Mouse (Mus musculus) intestine, embryonic 14.5 days (tissue): ENCODE data around the gene Tbx21. TPM values are rescaled to one million over a fixed set of nuclear protein-coding genes. Genes with fewer than 3 reads are reported as not detected.

Experiments
- ATAC-seq: fragments of 200-750 bp; cut with Nextera tagmentation; replicated peaks from 2 replicates; pipeline ENCODE4 v1.8.0; 2017; ENCODE audit warnings: low read depth, moderate number of reproducible peaks, moderate TSS enrichment, moderate library complexity; ENCODE audit not compliant: low FRiP score, low TSS enrichment
- DNase-seq: peaks from one replicate; pipeline ENCODE4 v3.0.0-alpha.2; 2018; ENCODE audit warnings: low spot score
- H3K27ac ChIP-seq: fragments of 300-500 bp; sonication (generic); 2 replicates; pipeline ENCODE4 v1.5.1; 2014; ENCODE audit warnings: low read depth, mild to moderate bottlenecking, control low read depth
- H3K27me3 ChIP-seq: fragments of 300-500 bp; sonication (generic); replicated peaks from 2 replicates; pipeline ENCODE4 v1.6.1; 2014; ENCODE audit warnings: low read length, control low read depth; ENCODE audit not compliant: control insufficient read depth, insufficient read depth
- H3K36me3 ChIP-seq: fragments of 300-500 bp; sonication (generic); 2 replicates; pipeline ENCODE4 v1.6.1; 2014; ENCODE audit warnings: low read length, control low read depth; ENCODE audit not compliant: control insufficient read depth, insufficient read depth
- H3K4me1 ChIP-seq: fragments of 300-500 bp; sonication (generic); replicated peaks from 2 replicates; pipeline ENCODE4 v1.6.1; 2014; ENCODE audit warnings: low read length, control low read depth, mixed read lengths; ENCODE audit not compliant: control insufficient read depth, insufficient read depth
- H3K4me2 ChIP-seq: fragments of 300-500 bp; sonication (generic); 2 replicates; pipeline ENCODE4 v1.6.1; 2014; ENCODE audit warnings: low read length
- H3K4me3 ChIP-seq: fragments of 300-500 bp; sonication (generic); 2 replicates; pipeline ENCODE4 v1.5.1; 2014; ENCODE audit warnings: low read depth, low read length, control low read depth, mixed read lengths
- H3K9ac ChIP-seq: fragments of 300-500 bp; sonication (generic); 2 replicates; pipeline ENCODE4 v1.6.1; 2014; ENCODE audit warnings: mild to moderate bottlenecking, low read length
- H3K9me3 ChIP-seq: fragments of 300-500 bp; sonication (generic); 2 replicates; pipeline ENCODE4 v1.6.1; 2016; ENCODE audit warnings: low read length, control low read depth; ENCODE audit not compliant: control insufficient read depth
- WGBS: fragments of 180-500 bp; shearing (Covaris S2); extraction: QIAGEN DNeasy Blood & Tissue Kit; methylation state at CpG from one replicate; pipeline ENCODE4 v1.1.7; 2014; 5-methylcytosine and 5-hydroxymethylcytosine counted together
- polyA plus RNA-seq: library from polyadenylated mRNA; unstranded; fragments of >200 nt; fragmentation: Nextera tagmentation; extraction: Ambion mirVana; gene quantifications from 2 replicates; pipeline ENCODE4 v1.2.1, GENCODE M21; 2014

The Tbx21 gene
- polyA plus RNA-seq, 1 experiment from 2014 or later, result not detected

GRCm38 (mm10) chr11:97127470-97128223 is 12.5 kb upstream of the Tbx21 start:
- ATAC-seq (no peak), DNase-seq (no peak)
- peak overlapping the region; percentile 82 for H3K4me2 ChIP-seq
- no peaks in the 10 kb centered on the region for H3K9me3 ChIP-seq
- peaks cover 12% of the 10 kb centered on the region; the same call in 1 of the 2 replicates for H3K4me1 ChIP-seq
- H3K27ac ChIP-seq, result no peak overlapping the region
- H3K27me3 ChIP-seq, result 0 out of 2 replicates have a peak, but pooled peaks cover 8% of the 10 kb centered on the region
- no peaks in the 10 kb centered on the region for H3K36me3 ChIP-seq
- H3K4me3 ChIP-seq, result peak overlapping the region; percentile 54
- 0 out of 2 replicates have a peak overlapping the region, but pooled peaks have one; percentile 17 for H3K9ac ChIP-seq
- WGBS, result 16% methylated on average over 19 of the region's 19 CpGs

- peak overlapping the region; percentile 82 for H3K4me2 ChIP-seq
- H3K4me1 ChIP-seq, result peaks cover 12% of the 10 kb centered on the region; the same call in 1 of the 2 replicates
Measured at GRCm38 (mm10) chr11:97126645-97127468, 11.7 kb upstream of the Tbx21 start.

GRCm38 (mm10) chr11:97124266-97125036 is 9.3 kb upstream of the Tbx21 start:
- Histone ChIP-seq H3K27me3 (0 out of 2 replicates have a peak, but pooled peaks cover 8% of the 10 kb centered on the region), H3K9me3 (no peaks in the 10 kb centered on the region), H3K4me2 (no peak overlapping the region), H3K4me3 (no peak overlapping the region), H3K36me3 (no peaks in the 10 kb centered on the region), H3K27ac (no peak overlapping the region), H3K4me1 (peaks cover 12% of the 10 kb centered on the region; the same call in 1 of the 2 replicates), H3K9ac (no peak overlapping the region)
- DNase-seq (no peak), ATAC-seq (no peak)
- 52% methylated on average over 10 of the region's 10 CpGs for WGBS

More at GRCm38 (mm10) chr11:97126645-97127468, 11.7 kb upstream of the Tbx21 start:
- Histone ChIP-seq H3K36me3 (no peaks in the 10 kb centered on the region), H3K27ac (no peak overlapping the region), H3K4me3 (peak overlapping the region; percentile 54), H3K27me3 (0 out of 2 replicates have a peak, but pooled peaks cover 8% of the 10 kb centered on the region), H3K9me3 (no peaks in the 10 kb centered on the region), H3K9ac (peak overlapping the region; percentile 17; the same call in 1 of the 2 replicates)
- WGBS, result 2% methylated on average over 32 of the region's 32 CpGs
- ATAC-seq, result peak; percentile 75; the same call in 1 of the 2 replicates
- DNase-seq, result peak; percentile 76

GRCm38 (mm10) chr11:97123282-97123890 is 8.3 kb upstream of the Tbx21 start:
- Histone ChIP-seq H3K4me2 (no peak overlapping the region), H3K27ac (no peak overlapping the region), H3K36me3 (no peaks in the 10 kb centered on the region), H3K4me3 (no peak overlapping the region), H3K27me3 (peaks cover 16% of the 10 kb centered on the region), H3K4me1 (peaks cover 12% of the 10 kb centered on the region; the same call in 1 of the 2 replicates), H3K9me3 (no peaks in the 10 kb centered on the region), H3K9ac (no peak overlapping the region)
- no peak for ATAC-seq
- whole genome bisulfite sequencing, result 15% methylated on average over 11 of the region's 11 CpGs
- DNase-seq, result no peak

- H3K27me3 ChIP-seq, result peaks cover 37% of the 10 kb centered on the region
- WGBS, result 58% methylated on average over 3 of the region's 3 CpGs
- H3K4me1 ChIP-seq, result 0 out of 2 replicates have a peak, but pooled peaks cover 8% of the 10 kb centered on the region
- no peaks in the 10 kb centered on the region for H3K36me3 ChIP-seq
- DNase-seq (no peak), ATAC-seq (no peak)
- no peak overlapping the region for H3K27ac ChIP-seq
- H3K4me3 ChIP-seq, result no peak overlapping the region
- no peak overlapping the region for H3K9ac ChIP-seq
- no peak overlapping the region for H3K4me2 ChIP-seq
- H3K9me3 ChIP-seq, result no peaks in the 10 kb centered on the region
Measured at GRCm38 (mm10) chr11:97120641-97121040, 5.5 kb upstream of the Tbx21 start.

- H3K27ac ChIP-seq, result no peak overlapping the region
- no peak for ATAC-seq
Measured at GRCm38 (mm10) chr11:97120221-97120620, 5.1 kb upstream of the Tbx21 start.

GRCm38 (mm10) chr11:97115797-97116196 is 666 bp upstream of the Tbx21 start:
- DNase-seq (peak; percentile 50), ATAC-seq (no peak)
- Histone ChIP-seq H3K4me1 (peaks cover 9% of the 10 kb centered on the region), H3K4me2 (peak overlapping the region; percentile 63; the same call in 1 of the 2 replicates), H3K27me3 (peaks cover 65% of the 10 kb centered on the region), H3K9me3 (no peaks in the 10 kb centered on the region), H3K9ac (no peak overlapping the region), H3K4me3 (no peak overlapping the region), H3K27ac (no peak overlapping the region), H3K36me3 (no peaks in the 10 kb centered on the region)
- WGBS, result 9% methylated on average over 11 of the region's 11 CpGs

More at GRCm38 (mm10) chr11:97120221-97120620, 5.1 kb upstream of the Tbx21 start:
- 47% methylated on average over 10 of the region's 10 CpGs for WGBS
- peaks cover 41% of the 10 kb centered on the region for H3K27me3 ChIP-seq
- H3K9me3 ChIP-seq, result no peaks in the 10 kb centered on the region
- no peak overlapping the region for H3K9ac ChIP-seq
- DNase-seq, result no peak
- H3K4me2 ChIP-seq, result no peak overlapping the region
- no peaks in the 10 kb centered on the region for H3K36me3 ChIP-seq
- no peak overlapping the region for H3K4me3 ChIP-seq
- H3K4me1 ChIP-seq, result peaks cover 11% of the 10 kb centered on the region; the same call in 1 of the 2 replicates
